Mouse (Mus musculus): ENCODE measurements around the gene Ube2o. TPM values are rescaled to one million over a fixed set of nuclear protein-coding genes. Genes with fewer than 3 reads are reported as not detected.

Gene Ube2o
- polyA plus RNA-seq, 1 experiment from 2014 or later = 23.5 TPM

DNA sequence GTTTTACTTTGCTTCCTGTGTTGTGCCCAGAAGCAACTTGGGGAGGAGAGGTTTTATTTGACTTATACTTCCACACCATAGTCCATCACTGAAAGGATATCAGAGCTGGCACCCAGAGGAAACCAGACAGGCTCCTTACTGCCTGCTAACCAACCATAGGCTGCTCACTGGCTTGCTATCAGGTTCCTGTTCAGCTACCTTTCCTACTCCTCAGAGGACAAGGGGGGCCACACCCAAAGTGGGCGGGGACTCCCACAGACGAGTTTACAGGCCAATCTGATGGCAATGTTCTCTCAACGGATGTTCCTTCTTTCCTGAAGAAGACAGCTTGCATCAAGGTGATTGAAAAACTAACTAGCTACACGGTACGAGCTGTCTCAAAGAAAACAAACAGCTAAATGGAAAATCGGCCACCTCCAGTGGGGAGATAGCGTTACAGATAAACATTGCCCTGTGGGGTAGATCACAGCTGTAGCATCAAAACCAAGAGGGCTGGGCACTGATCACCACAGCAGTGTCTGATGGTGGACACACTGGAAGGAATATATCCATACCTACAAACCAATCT lies 69.9 kb downstream of the Ube2o start:
- 73% methylated on average over 7 of the region's 7 CpGs for WGBS

GRCm38 (mm10) chr11:116508689-116509088 lies 72.6 kb downstream of the Ube2o start:
- ATAC-seq (replicated peaks; ENCODE audit: low FRiP score) (no peak), DNase-seq (ENCODE audit: low spot score) (no peak)
- no peaks in the 10 kb centered on the region for H3K4me1 ChIP-seq (replicated peaks; ENCODE audit: control insufficient read depth, insufficient read depth, low read length)
- 71% methylated on average over 2 of the region's 2 CpGs for WGBS
- H3K9me3 ChIP-seq (ENCODE audit: control insufficient read depth, low read length) = no peaks in the 10 kb centered on the region
- no peaks in the 10 kb centered on the region for H3K36me3 ChIP-seq (ENCODE audit: control insufficient read depth, insufficient read depth, low read length)
- H3K4me3 ChIP-seq (ENCODE audit: low read depth, low read length) = no peak overlapping the region
- no peaks in the 10 kb centered on the region for H3K27me3 ChIP-seq (ENCODE audit: control insufficient read depth, insufficient read depth, low read length)
- no peak overlapping the region for H3K9ac ChIP-seq (ENCODE audit: low read length)
- no peak overlapping the region for H3K4me2 ChIP-seq (ENCODE audit: low read depth, low read length, severe bottlenecking)
- H3K27ac ChIP-seq (ENCODE audit: low read depth, low read length) = no peak overlapping the region

More for the DNA sequence above, 69.9 kb downstream of the Ube2o start:
- Histone ChIP-seq H3K4me3 (ENCODE audit: low read depth, low read length) (no peak overlapping the region), H3K9me3 (ENCODE audit: control insufficient read depth, low read length) (no peaks in the 10 kb centered on the region), H3K9ac (ENCODE audit: low read length) (no peak overlapping the region), H3K27ac (ENCODE audit: low read depth, low read length) (no peak overlapping the region), H3K4me1 (replicated peaks; ENCODE audit: control insufficient read depth, insufficient read depth, low read length) (no peaks in the 10 kb centered on the region), H3K4me2 (ENCODE audit: low read depth, low read length, severe bottlenecking) (no peak overlapping the region), H3K27me3 (ENCODE audit: control insufficient read depth, insufficient read depth, low read length) (peaks cover 2% of the 10 kb centered on the region; the same call in 1 of the 2 replicates), H3K36me3 (ENCODE audit: control insufficient read depth, insufficient read depth, low read length) (no peaks in the 10 kb centered on the region)
- DNase-seq (ENCODE audit: low spot score) (no peak), ATAC-seq (replicated peaks; ENCODE audit: low FRiP score) (no peak)

DNA sequence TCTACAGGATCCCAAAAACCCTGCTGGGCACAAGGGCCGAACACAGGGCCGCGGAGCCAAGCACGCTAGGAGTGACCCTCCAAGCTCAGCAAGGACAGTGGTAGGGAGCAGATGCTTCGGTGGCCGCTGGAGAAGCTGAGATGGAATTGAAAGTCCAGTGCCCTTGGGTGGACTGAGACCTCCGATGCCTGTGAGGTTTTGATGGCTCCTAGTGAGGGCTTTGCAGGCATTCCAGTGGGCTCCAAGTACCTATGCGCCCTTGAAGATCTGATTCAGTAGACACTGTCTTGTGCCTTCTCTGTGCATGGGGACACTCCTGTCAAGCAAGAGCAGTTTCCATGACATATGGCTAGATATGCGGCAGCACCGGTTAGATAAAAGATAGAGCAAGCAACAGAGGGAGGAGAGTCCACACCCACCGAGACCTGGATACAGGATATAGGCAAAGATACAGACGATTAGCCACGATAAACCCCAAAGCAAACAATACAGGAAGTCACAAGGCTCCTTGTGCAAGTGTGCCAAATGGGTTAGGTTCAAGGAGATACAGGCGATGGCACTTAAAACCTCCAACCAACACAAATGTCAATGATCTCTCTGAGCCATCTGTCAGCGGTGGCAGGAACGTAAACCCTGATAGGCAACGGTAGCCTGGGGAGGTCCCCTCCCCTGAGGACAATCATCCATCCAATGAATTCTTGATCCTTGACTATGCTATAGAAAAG lies 74.9 kb downstream of the Ube2o start:
- 87% methylated on average over 17 of the region's 17 CpGs for WGBS

DNA sequence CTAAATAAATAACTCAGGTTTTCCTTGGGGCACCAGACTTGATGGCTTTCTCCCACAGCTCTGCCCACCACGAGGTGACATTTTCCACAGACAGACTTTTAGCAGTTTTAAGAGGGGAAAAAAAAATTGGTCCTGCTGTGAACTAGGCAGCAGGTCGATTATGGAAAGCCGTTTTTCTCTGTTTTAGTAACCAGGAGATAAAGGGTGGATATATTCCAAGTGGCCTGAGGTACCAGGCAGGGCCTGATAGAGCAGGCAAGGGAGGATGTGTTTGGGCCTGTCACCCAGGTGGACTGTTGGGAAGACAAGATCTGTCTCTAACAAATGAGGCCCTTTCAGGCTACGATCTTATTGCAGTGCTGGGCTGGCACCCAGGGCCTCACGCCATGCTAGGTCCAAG lies 75.7 kb downstream of the Ube2o start:
- no peaks in the 10 kb centered on the region for H3K27me3 ChIP-seq (ENCODE audit: control insufficient read depth, insufficient read depth, low read length)
- no peak overlapping the region for H3K27ac ChIP-seq (ENCODE audit: low read depth, low read length)
- no peaks in the 10 kb centered on the region for H3K9me3 ChIP-seq (ENCODE audit: control insufficient read depth, low read length)
- no peaks in the 10 kb centered on the region for H3K36me3 ChIP-seq (ENCODE audit: control insufficient read depth, insufficient read depth, low read length)
- no peak overlapping the region for H3K9ac ChIP-seq (ENCODE audit: low read length)
- no peak for ATAC-seq (replicated peaks; ENCODE audit: low FRiP score)
- no peak for DNase-seq (ENCODE audit: low spot score)
- no peak overlapping the region for H3K4me2 ChIP-seq (ENCODE audit: low read depth, low read length, severe bottlenecking)
- WGBS = 80% methylated on average over 5 of the region's 5 CpGs
- no peak overlapping the region for H3K4me3 ChIP-seq (ENCODE audit: low read depth, low read length)
- no peaks in the 10 kb centered on the region for H3K4me1 ChIP-seq (replicated peaks; ENCODE audit: control insufficient read depth, insufficient read depth, low read length)

More for the DNA sequence above, 74.9 kb downstream of the Ube2o start:
- H3K27me3 ChIP-seq (ENCODE audit: control insufficient read depth, insufficient read depth, low read length) = no peaks in the 10 kb centered on the region
- H3K9ac ChIP-seq (ENCODE audit: low read length) = no peak overlapping the region
- no peak for DNase-seq (ENCODE audit: low spot score)
- no peak overlapping the region for H3K27ac ChIP-seq (ENCODE audit: low read depth, low read length)
- no peaks in the 10 kb centered on the region for H3K36me3 ChIP-seq (ENCODE audit: control insufficient read depth, insufficient read depth, low read length)
- H3K4me2 ChIP-seq (ENCODE audit: low read depth, low read length, severe bottlenecking) = no peak overlapping the region
- H3K4me1 ChIP-seq (replicated peaks; ENCODE audit: control insufficient read depth, insufficient read depth, low read length) = no peaks in the 10 kb centered on the region
- ATAC-seq (replicated peaks; ENCODE audit: low FRiP score) = no peak
- no peak overlapping the region for H3K4me3 ChIP-seq (ENCODE audit: low read depth, low read length)
- no peaks in the 10 kb centered on the region for H3K9me3 ChIP-seq (ENCODE audit: control insufficient read depth, low read length)

GRCm38 (mm10) chr11:116504516-116504915 lies 76.7 kb downstream of the Ube2o start:
- Histone ChIP-seq H3K4me1 (replicated peaks; ENCODE audit: control insufficient read depth, insufficient read depth, low read length) (no peaks in the 10 kb centered on the region), H3K27ac (ENCODE audit: low read depth, low read length) (no peak overlapping the region), H3K9ac (ENCODE audit: low read length) (no peak overlapping the region), H3K9me3 (ENCODE audit: control insufficient read depth, low read length) (no peaks in the 10 kb centered on the region), H3K27me3 (ENCODE audit: control insufficient read depth, insufficient read depth, low read length) (no peaks in the 10 kb centered on the region), H3K4me3 (ENCODE audit: low read depth, low read length) (no peak overlapping the region), H3K4me2 (ENCODE audit: low read depth, low read length, severe bottlenecking) (no peak overlapping the region), H3K36me3 (ENCODE audit: control insufficient read depth, insufficient read depth, low read length) (no peaks in the 10 kb centered on the region)
- WGBS = 93% methylated on average over 17 of the region's 17 CpGs
- no peak for ATAC-seq (replicated peaks; ENCODE audit: low FRiP score)
- no peak for DNase-seq (ENCODE audit: low spot score)

GRCm38 (mm10) chr11:116501005-116501746 lies 80.1 kb downstream of the Ube2o start:
- DNase-seq (ENCODE audit: low spot score) (peak; percentile 61), ATAC-seq (replicated peaks; ENCODE audit: low FRiP score) (no peak)
- Histone ChIP-seq H3K27ac (ENCODE audit: low read depth, low read length) (no peak overlapping the region), H3K27me3 (ENCODE audit: control insufficient read depth, insufficient read depth, low read length) (0 out of 2 replicates have a peak, but pooled peaks cover 2% of the 10 kb centered on the region), H3K9ac (ENCODE audit: low read length) (no peak overlapping the region), H3K4me2 (ENCODE audit: low read depth, low read length, severe bottlenecking) (no peak overlapping the region), H3K4me3 (ENCODE audit: low read depth, low read length) (no peak overlapping the region), H3K4me1 (replicated peaks; ENCODE audit: control insufficient read depth, insufficient read depth, low read length) (no peaks in the 10 kb centered on the region), H3K36me3 (ENCODE audit: control insufficient read depth, insufficient read depth, low read length) (no peaks in the 10 kb centered on the region), H3K9me3 (ENCODE audit: control insufficient read depth, low read length) (no peaks in the 10 kb centered on the region)
- 26% methylated on average over 7 of the region's 7 CpGs for WGBS

DNA sequence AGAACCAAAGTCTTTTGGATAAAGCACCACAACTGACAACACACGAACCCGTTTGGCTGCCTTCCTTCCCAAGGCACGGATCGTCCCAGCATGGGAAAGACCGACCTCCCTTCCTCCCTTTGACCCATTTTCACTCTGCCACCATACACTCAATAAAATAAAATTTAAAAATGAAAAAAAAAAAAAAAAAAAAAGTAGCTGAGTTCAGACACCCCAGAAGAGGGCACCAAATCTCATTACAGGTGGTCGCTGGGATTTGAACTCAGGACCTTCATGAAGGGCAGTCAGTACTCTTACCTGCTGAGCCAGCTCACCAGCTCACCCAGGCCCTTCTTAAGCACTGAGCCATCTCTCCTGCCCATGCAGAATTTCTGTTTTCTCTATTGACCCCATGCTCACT lies 82.2 kb downstream of the Ube2o start:
- Histone ChIP-seq H3K4me1 (replicated peaks; ENCODE audit: control insufficient read depth, insufficient read depth, low read length) (no peaks in the 10 kb centered on the region), H3K4me3 (ENCODE audit: low read depth, low read length) (no peak overlapping the region)
- WGBS = 41% methylated on average over 6 of the region's 6 CpGs

DNA sequence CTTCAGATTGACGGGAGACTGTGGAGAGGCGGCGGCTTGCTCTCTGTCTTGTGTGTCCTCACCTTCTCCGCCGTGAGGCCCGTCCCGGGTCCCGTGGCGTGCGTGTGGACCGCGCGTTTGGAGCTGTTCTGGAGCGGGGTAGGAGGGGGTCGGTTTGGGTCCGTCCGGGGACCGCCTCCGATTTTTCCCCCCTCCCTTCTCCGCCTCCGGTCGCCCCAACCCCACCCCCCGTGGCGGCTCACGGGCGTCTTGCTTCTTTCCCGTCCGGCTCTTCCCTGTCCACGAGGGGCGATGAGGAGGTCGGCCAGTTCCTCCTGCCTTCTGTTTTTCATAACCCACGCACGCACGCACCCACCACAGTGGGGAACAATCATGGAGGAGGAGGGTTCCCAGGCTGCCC lies 82.7 kb downstream of the Ube2o start:
- Histone ChIP-seq H3K4me3 (ENCODE audit: low read depth, low read length) (no peak overlapping the region), H3K27ac (ENCODE audit: low read depth, low read length) (no peak overlapping the region), H3K4me2 (ENCODE audit: low read depth, low read length, severe bottlenecking) (peak overlapping the region; percentile 24; the same call in 1 of the 2 replicates), H3K36me3 (ENCODE audit: control insufficient read depth, insufficient read depth, low read length) (no peaks in the 10 kb centered on the region), H3K9me3 (ENCODE audit: control insufficient read depth, low read length) (no peaks in the 10 kb centered on the region), H3K9ac (ENCODE audit: low read length) (peak overlapping the region; percentile 39; the same call in 1 of the 2 replicates), H3K27me3 (ENCODE audit: control insufficient read depth, insufficient read depth, low read length) (0 out of 2 replicates have a peak, but pooled peaks cover 2% of the 10 kb centered on the region), H3K4me1 (replicated peaks; ENCODE audit: control insufficient read depth, insufficient read depth, low read length) (no peaks in the 10 kb centered on the region)
- 31% methylated on average over 34 of the region's 34 CpGs for WGBS
- DNase-seq (ENCODE audit: low spot score) = no peak
- ATAC-seq (replicated peaks; ENCODE audit: low FRiP score) = no peak

More for the DNA sequence above, 82.2 kb downstream of the Ube2o start:
- Histone ChIP-seq H3K27ac (ENCODE audit: low read depth, low read length) (no peak overlapping the region), H3K36me3 (ENCODE audit: control insufficient read depth, insufficient read depth, low read length) (no peaks in the 10 kb centered on the region), H3K4me2 (ENCODE audit: low read depth, low read length, severe bottlenecking) (no peak overlapping the region), H3K27me3 (ENCODE audit: control insufficient read depth, insufficient read depth, low read length) (0 out of 2 replicates have a peak, but pooled peaks cover 2% of the 10 kb centered on the region), H3K9me3 (ENCODE audit: control insufficient read depth, low read length) (no peaks in the 10 kb centered on the region), H3K9ac (ENCODE audit: low read length) (no peak overlapping the region)
- no peak for DNase-seq (ENCODE audit: low spot score)
- no peak for ATAC-seq (replicated peaks; ENCODE audit: low FRiP score)

All from forebrain, embryonic 11.5 days (tissue).